Mouse (Mus musculus) thymus, postnatal 10 days (tissue): Measurements from ENCODE around the gene Zbtb40.

Experiments
- DNase-seq, 2 experiments: peaks; one replicate each; pipeline ENCODE4 v3.0.0; 2021; ENCODE audit warnings: low spot score in 2 of 2

The Zbtb40 gene

GRCm38 (mm10) chr4:137048550-137049032 is at the start of gene Zbtb40:
Zbtb40 (minus strand) TSS chr4:137048801.
- DNase-seq = peak; percentile 87

GRCm38 (mm10) chr4:137097984-137098327 is 49.4 kb upstream of the Zbtb40 start:
- DNase-seq = no peak

GRCm38 (mm10) chr4:137097246-137097983 is 48.8 kb upstream of the Zbtb40 start:
- DNase-seq = no peak

- DNase-seq = no peak
These were observed 47.8 kb upstream of the Zbtb40 start for GRCm38 (mm10) chr4:137096353-137096752.

GRCm38 (mm10) chr4:137085083-137085810 is 36.6 kb upstream of the Zbtb40 start:
- no peak for DNase-seq

GRCm38 (mm10) chr4:137082866-137083265 is 34.3 kb upstream of the Zbtb40 start:
- DNase-seq = no peak

- DNase-seq = no peak
These were observed 32.8 kb upstream of the Zbtb40 start for GRCm38 (mm10) chr4:137081401-137081800.

- DNase-seq = no peak
These were observed 28.6 kb upstream of the Zbtb40 start for GRCm38 (mm10) chr4:137077216-137077615.

GRCm38 (mm10) chr4:137071204-137071603 is 22.6 kb upstream of the Zbtb40 start:
- DNase-seq = no peak

- no peak for DNase-seq
These were observed 19.9 kb upstream of the Zbtb40 start for GRCm38 (mm10) chr4:137068491-137068890.

GRCm38 (mm10) chr4:137065846-137066245 is 17.2 kb upstream of the Zbtb40 start:
- DNase-seq = no peak

- no peak for DNase-seq
These were observed 6.3 kb upstream of the Zbtb40 start for GRCm38 (mm10) chr4:137054932-137055331.

- DNase-seq = no peak
These were observed 5.2 kb upstream of the Zbtb40 start for GRCm38 (mm10) chr4:137053810-137054209.

- DNase-seq = no peak
These were observed 606 bp downstream of the Zbtb40 start for GRCm38 (mm10) chr4:137047840-137048549.

GRCm38 (mm10) chr4:137046110-137046509 is 2.5 kb downstream of the Zbtb40 start:
- DNase-seq = no peak

- no peak for DNase-seq
These were observed 4.1 kb downstream of the Zbtb40 start for GRCm38 (mm10) chr4:137044516-137044915.

- DNase-seq = no peak
These were observed 4.8 kb downstream of the Zbtb40 start for GRCm38 (mm10) chr4:137043799-137044198.

- DNase-seq = no peak
These were observed 6.6 kb downstream of the Zbtb40 start for GRCm38 (mm10) chr4:137042039-137042438.

GRCm38 (mm10) chr4:137041161-137041621 is 7.4 kb downstream of the Zbtb40 start:
- DNase-seq = no peak

- DNase-seq = no peak
These were observed 9.2 kb downstream of the Zbtb40 start for GRCm38 (mm10) chr4:137039441-137039840.

- DNase-seq = no peak
These were observed 10.1 kb downstream of the Zbtb40 start for GRCm38 (mm10) chr4:137038501-137038900.

- no peak for DNase-seq
These were observed 10.5 kb downstream of the Zbtb40 start for GRCm38 (mm10) chr4:137038096-137038495.
